Mouse (Mus musculus) Patski (cell line): ENCODE data around the gene Npas3. TPM values are rescaled to one million over a fixed set of nuclear protein-coding genes. Genes with fewer than 3 reads are reported as not detected.

Experiments
- ATAC-seq: fragments of 100-300 bp; one replicate; pipeline ENCODE4 v1.8.0; 2021
- CTCF ChIA-PET: fragments of 350-600 bp; sonication (Branson Sonifier 250); formaldehyde crosslinking; loops from one replicate; lab custom pipeline; 2022; ENCODE audit warnings: inconsistent platforms; lab: Charles Lee
- POLR2A ChIA-PET: fragments of 350-600 bp; sonication (Branson Sonifier 250); formaldehyde crosslinking; loops from one replicate; lab custom pipeline; 2022; ENCODE audit warnings: antibody characterized with exemption, inconsistent platforms; lab: Charles Lee
- DNase-seq: peaks from one replicate; pipeline ENCODE4 v3.0.0-alpha.2; 2011; ENCODE audit warnings: low read depth, low spot score
- H3K27me3 ChIP-seq: fragments of 371-371 bp; one replicate; pipeline ENCODE4 v1.5.1; 2021
- CTCF ChIP-seq: fragments of 100-300 bp; IDR thresholded peaks from one replicate; pipeline ENCODE4 v1.5.1; 2021
- in situ Hi-C: fragments of 300-500 bp; cut with MboI; formaldehyde crosslinking; loops from 3 replicates; pipeline ENCODE4 v1.11.1; 2018; ENCODE audit warnings: low pct_unique_long_range_greater_than_20kb, mixed read lengths
- polyA plus RNA-seq: library from polyadenylated mRNA; unstranded; gene quantifications from one replicate; pipeline ENCODE4 v1.2.3, GENCODE M21; 2021

The Npas3 gene
- polyA plus RNA-seq, 1 experiment from 2014 or later, result 0.08 TPM

GRCm38 (mm10) chr12:53587249-53587648 is 338.8 kb downstream of the Npas3 start:
- no peak for TF ChIP-seq CTCF
- no peak for DNase-seq
- CTCF ChIA-PET, result interaction anchor here (1.5 kb wide), 1 partner anchor 11 kb away, joined by 3 read pairs; no protein-coding TSS in a partner anchor
- no peaks in the 10 kb centered on the region for H3K27me3 ChIP-seq
- ATAC-seq, result no peak
- in situ Hi-C loops, result no loop called here
- POLR2A ChIA-PET, result no interaction called here

GRCm38 (mm10) chr12:53587691-53588504 is 339.4 kb downstream of the Npas3 start:
- ChIA-PET POLR2A (no interaction called here), CTCF (no interaction called here)
- ATAC-seq (peak; percentile 91), DNase-seq (peak; percentile 59)
- in situ Hi-C loops, result no loop called here
- H3K27me3 ChIP-seq, result no peaks in the 10 kb centered on the region
- no peak for TF ChIP-seq CTCF

GRCm38 (mm10) chr12:53589446-53589961 is 341.0 kb downstream of the Npas3 start:
- CTCF ChIA-PET, result no interaction called here
- ATAC-seq (no peak), DNase-seq (no peak)
- in situ Hi-C loops, result no loop called here
- TF ChIP-seq CTCF, result no peak
- POLR2A ChIA-PET, result no interaction called here
- H3K27me3 ChIP-seq, result no peaks in the 10 kb centered on the region

GRCm38 (mm10) chr12:53605661-53606060 is 357.2 kb downstream of the Npas3 start:
- POLR2A ChIA-PET, result no interaction called here
- no peak for TF ChIP-seq CTCF
- in situ Hi-C loops, result no loop called here
- DNase-seq (no peak), ATAC-seq (no peak)
- CTCF ChIA-PET, result no interaction called here
- no peaks in the 10 kb centered on the region for H3K27me3 ChIP-seq

- POLR2A ChIA-PET, result no interaction called here
- CTCF ChIA-PET, result interaction anchor here (1.6 kb wide), 1 partner anchor 10 kb away, joined by 3 read pairs; no protein-coding TSS in a partner anchor
- in situ Hi-C loops, result no loop called here
These were observed 363.6 kb downstream of the Npas3 start for GRCm38 (mm10) chr12:53612120-53612519.

GRCm38 (mm10) chr12:53621271-53621670 is 372.8 kb downstream of the Npas3 start:
- POLR2A ChIA-PET, result no interaction called here
- ATAC-seq (no peak), DNase-seq (no peak)
- no peak for TF ChIP-seq CTCF
- H3K27me3 ChIP-seq, result no peaks in the 10 kb centered on the region
- in situ Hi-C loops, result no loop called here
- CTCF ChIA-PET, result interaction anchor here (1.7 kb wide), 1 partner anchor 24 kb away, joined by 3 read pairs; no protein-coding TSS in a partner anchor

More at GRCm38 (mm10) chr12:53612120-53612519, 363.6 kb downstream of the Npas3 start:
- DNase-seq (no peak), ATAC-seq (no peak)
- no peaks in the 10 kb centered on the region for H3K27me3 ChIP-seq
- TF ChIP-seq CTCF, result no peak

- no peaks in the 10 kb centered on the region for H3K27me3 ChIP-seq
- no peak for DNase-seq
- in situ Hi-C loops, result no loop called here
- no peak for TF ChIP-seq CTCF
- CTCF ChIA-PET, result no interaction called here
- POLR2A ChIA-PET, result no interaction called here
- ATAC-seq, result no peak
These were observed 375.3 kb downstream of the Npas3 start for GRCm38 (mm10) chr12:53623793-53624192.

GRCm38 (mm10) chr12:53624379-53625021 is 376.0 kb downstream of the Npas3 start:
- DNase-seq (no peak), ATAC-seq (no peak)
- ChIA-PET POLR2A (no interaction called here), CTCF (no interaction called here)
- H3K27me3 ChIP-seq, result no peaks in the 10 kb centered on the region
- in situ Hi-C loops, result no loop called here
- TF ChIP-seq CTCF, result no peak

GRCm38 (mm10) chr12:53629483-53630120 is 381.1 kb downstream of the Npas3 start:
- ATAC-seq (no peak), DNase-seq (no peak)
- CTCF ChIA-PET, result no interaction called here
- H3K27me3 ChIP-seq, result no peaks in the 10 kb centered on the region
- POLR2A ChIA-PET, result no interaction called here
- in situ Hi-C loops, result no loop called here
- TF ChIP-seq CTCF, result no peak

- ChIA-PET CTCF (interaction anchor here (1.2 kb wide), 1 partner anchor 11 kb away, joined by 5 read pairs; no protein-coding TSS in a partner anchor), POLR2A (no interaction called here)
- in situ Hi-C loops, result no loop called here
- H3K27me3 ChIP-seq, result no peaks in the 10 kb centered on the region
- TF ChIP-seq CTCF, result no peak
- DNase-seq, result no peak
- ATAC-seq, result no peak
These were observed 382.1 kb downstream of the Npas3 start for GRCm38 (mm10) chr12:53630607-53631006.
